ENCODE assay signal across 8 mouse cellular contexts in genomic region chr16:20498677-20499475, GRCm38 (mm10). TPM values are rescaled to one million over a fixed set of nuclear protein-coding genes. Genes with fewer than 3 reads are reported as not detected.
DNase-seq lines count a peak whose midpoint lies in the region; ATAC-seq lines count a peak whose summit lies in the region.

Gene Eif2b5, plus strand, starts transcription at chr16:20498817.

- H3K4me1 ChIP-seq in heart, embryonic 10.5 days, result 0 out of 2 replicates have a peak, but pooled peaks cover 4% of the 10 kb centered on the region
- peaks cover 21% of the 10 kb centered on the region for H3K4me1 ChIP-seq in kidney, embryonic 15.5 days

- peak within 1 kb of the TSS; percentile 74 for H3K4me2 ChIP-seq in kidney, embryonic 15.5 days

- under 1% methylated on average over 49 of the region's 49 CpGs for WGBS in heart, embryonic 10.5 days
- WGBS in kidney, embryonic 15.5 days, result under 1% methylated on average over 49 of the region's 49 CpGs

- no peaks in the 10 kb centered on the region for H3K9me3 ChIP-seq in heart, embryonic 10.5 days
- H3K9me3 ChIP-seq in kidney, embryonic 15.5 days (replicated peaks), result no peaks in the 10 kb centered on the region

- H3K27ac ChIP-seq in heart, embryonic 10.5 days, result peak within 1 kb of the TSS; percentile 97
- H3K27ac ChIP-seq in kidney, embryonic 15.5 days, result peak within 1 kb of the TSS; percentile 84

- peak; percentile 93 to 96 for DNase-seq in B cell, adult 2 months
- peak; percentile 99 for DNase-seq in brain, adult 2 months (ENCODE audit: low read depth, low spot score)
- peak; percentile 98 for DNase-seq in heart, embryonic 10.5 days (ENCODE audit: low spot score)
- peak; percentile 92 for DNase-seq in liver
- peak; percentile 90 to 91 for DNase-seq in spleen, postnatal 4 days (ENCODE audit: low spot score in 2 of 2)

- H3K27me3 ChIP-seq in heart, embryonic 10.5 days (ENCODE audit: insufficient read depth, poor library complexity, severe bottlenecking), result no peaks in the 10 kb centered on the region
- H3K27me3 ChIP-seq in kidney, embryonic 15.5 days, result no peaks in the 10 kb centered on the region

- peak; percentile 90 for ATAC-seq in erythroblast, adult 5-6 weeks (replicated peaks; ENCODE audit: low FRiP score, poor library complexity, severe bottlenecking)
- peak; percentile 95 for ATAC-seq in kidney, embryonic 15.5 days (replicated peaks; ENCODE audit: low FRiP score)
- ATAC-seq in monocyte, adult 5-6 weeks (replicated peaks; ENCODE audit: insufficient number of reproducible peaks, low FRiP score, low TSS enrichment, poor library complexity, severe bottlenecking), result peak; percentile 95

- H3K9ac ChIP-seq in kidney, embryonic 15.5 days, result peak within 1 kb of the TSS; percentile 94

- H3K4me3 ChIP-seq in heart, embryonic 10.5 days, result peak within 1 kb of the TSS; percentile 92
- peak within 1 kb of the TSS; percentile 92 for H3K4me3 ChIP-seq in kidney, embryonic 15.5 days (replicated peaks)

- H3K36me3 ChIP-seq in heart, embryonic 10.5 days, result peaks cover 34% of the 10 kb centered on the region
- peaks cover 36% of the 10 kb centered on the region for H3K36me3 ChIP-seq in kidney, embryonic 15.5 days

RNA-seq across cellular contexts. Expression of gene Eif2b5, which starts in this region (rescaled TPM):
- total RNA-seq in erythroblast, adult 5-6 weeks (2015; ENCODE audit: low replicate concordance), result 7.7 and 10.4 TPM in 2 replicates
- 9.1 and 14.1 TPM in 2 replicates for total RNA-seq in erythroblast, adult 5-6 weeks (2017; ENCODE audit: low replicate concordance)
- 107 and 125 TPM in 2 replicates for polyA plus RNA-seq in heart, embryonic 10.5 days (2016; fragmentation: Nextera tagmentation; extraction: Ambion mirVana)
- polyA plus RNA-seq in kidney, embryonic 15.5 days (2015; fragmentation: Nextera tagmentation; extraction: Ambion mirVana), result 108 and 121 TPM in 2 replicates
- total RNA-seq in monocyte, adult 5-6 weeks (2017), result 41.2 to 57.3 TPM (median 43.4 TPM) in 3 replicates

Comparison
In these comparisons a context has a peak if more than half of its experiments do, and no peak if none do; other contexts are left out.
1. Peak in every context shown above with its lines: DNase-seq, ATAC-seq, H3K4me3 ChIP-seq and H3K27ac ChIP-seq.